Mouse (Mus musculus) heart, embryonic 10.5 days (tissue): ENCODE measurements at regions not wholly inside any gene's neighbourhood (a gene's known extent, or its start where the extent isn't known, plus 50 kb on each side); places are given as distances from the start of the nearest gene placed in this dataset.

Source experiments
- DNase-seq: peaks from one replicate; pipeline ENCODE4 v3.0.0-alpha.2; 2017; ENCODE audit warnings: low spot score
- H3K27ac ChIP-seq: fragments of 300-500 bp; sonication (generic); 2 replicates; pipeline ENCODE4 v1.5.1; 2016; ENCODE audit warnings: mild to moderate bottlenecking
- H3K27me3 ChIP-seq: fragments of 300-500 bp; sonication (generic); 2 replicates; pipeline ENCODE4 v1.6.1; 2016; ENCODE audit warnings: mild to moderate bottlenecking; ENCODE audit not compliant: poor library complexity, insufficient read depth, severe bottlenecking
- H3K36me3 ChIP-seq: fragments of 300-500 bp; sonication (generic); 2 replicates; pipeline ENCODE4 v1.6.1; 2016; ENCODE audit warnings: mild to moderate bottlenecking, moderate library complexity
- H3K4me1 ChIP-seq: fragments of 300-500 bp; sonication (generic); 2 replicates; pipeline ENCODE4 v1.6.1; 2016; ENCODE audit warnings: mild to moderate bottlenecking
- H3K4me3 ChIP-seq: fragments of 300-500 bp; sonication (generic); 2 replicates; pipeline ENCODE4 v1.5.1; 2016; ENCODE audit warnings: mild to moderate bottlenecking, moderate library complexity
- H3K9me3 ChIP-seq: fragments of 300-500 bp; sonication (generic); 2 replicates; pipeline ENCODE4 v1.6.1; 2016; ENCODE audit warnings: mild to moderate bottlenecking, moderate library complexity
- WGBS: fragments of 180-500 bp; shearing (Covaris S2); methylation state at CpG from one replicate; pipeline ENCODE4 v1.1.7; 2016; 5-methylcytosine and 5-hydroxymethylcytosine counted together

- Histone ChIP-seq H3K9me3 (no peaks in the 10 kb centered on the region), H3K4me1 (peaks cover 29% of the 10 kb centered on the region), H3K36me3 (no peaks in the 10 kb centered on the region), H3K27me3 (peaks cover 7% of the 10 kb centered on the region; the same call in 1 of the 2 replicates), H3K27ac (peak overlapping the region; percentile 47; the same call in 1 of the 2 replicates), H3K4me3 (no peak overlapping the region)
- 7% methylated on average over 5 of the region's 5 CpGs for WGBS
- DNase-seq: no peak
Measured at GRCm38 (mm10) chr4:45657350-45657978, 125.2 kb upstream of the Shb start.

GRCm38 (mm10) chr4:45655780-45656179, 123.5 kb upstream of the Shb start:
- Histone ChIP-seq H3K27me3 (peaks cover 7% of the 10 kb centered on the region; the same call in 1 of the 2 replicates), H3K9me3 (no peaks in the 10 kb centered on the region), H3K4me3 (no peak overlapping the region), H3K4me1 (peaks cover 29% of the 10 kb centered on the region), H3K27ac (no peak overlapping the region), H3K36me3 (no peaks in the 10 kb centered on the region)
- DNase-seq: no peak
- WGBS: 54% methylated on average over 5 of the region's 5 CpGs

GRCm38 (mm10) chr4:45654804-45655155, 122.5 kb upstream of the Shb start:
- H3K9me3 ChIP-seq: no peaks in the 10 kb centered on the region
- 10% methylated on average over 4 of the region's 4 CpGs for WGBS

GRCm38 (mm10) chr4:45654019-45654803, 121.9 kb upstream of the Shb start:
- Histone ChIP-seq H3K36me3 (no peaks in the 10 kb centered on the region), H3K9me3 (no peaks in the 10 kb centered on the region), H3K4me3 (peak overlapping the region; percentile 43), H3K27me3 (peaks cover 7% of the 10 kb centered on the region; the same call in 1 of the 2 replicates), H3K27ac (peak overlapping the region; percentile 75), H3K4me1 (peaks cover 29% of the 10 kb centered on the region)
- DNase-seq: no peak
- 2% methylated on average over 14 of the region's 14 CpGs for WGBS

More at GRCm38 (mm10) chr4:45654804-45655155, 122.5 kb upstream of the Shb start:
- Histone ChIP-seq H3K4me3 (peak overlapping the region; percentile 43), H3K27me3 (peaks cover 7% of the 10 kb centered on the region; the same call in 1 of the 2 replicates), H3K4me1 (peaks cover 29% of the 10 kb centered on the region), H3K36me3 (no peaks in the 10 kb centered on the region), H3K27ac (peak overlapping the region; percentile 75)
- no peak for DNase-seq

GRCm38 (mm10) chr4:45648884-45649577, 116.8 kb upstream of the Shb start:
- H3K27me3 ChIP-seq: no peaks in the 10 kb centered on the region
- WGBS: 87% methylated on average over 9 of the region's 9 CpGs
- no peak for DNase-seq
- H3K9me3 ChIP-seq: no peaks in the 10 kb centered on the region
- no peak overlapping the region for H3K4me3 ChIP-seq
- no peaks in the 10 kb centered on the region for H3K36me3 ChIP-seq
- H3K4me1 ChIP-seq: peaks cover 7% of the 10 kb centered on the region
- no peak overlapping the region for H3K27ac ChIP-seq

GRCm38 (mm10) chr4:45647514-45647913, 115.2 kb upstream of the Shb start:
- Histone ChIP-seq H3K4me1 (0 out of 2 replicates have a peak, but pooled peaks cover 2% of the 10 kb centered on the region), H3K27ac (no peak overlapping the region), H3K36me3 (no peaks in the 10 kb centered on the region), H3K9me3 (no peaks in the 10 kb centered on the region), H3K27me3 (no peaks in the 10 kb centered on the region), H3K4me3 (no peak overlapping the region)
- no peak for DNase-seq
- whole genome bisulfite sequencing: 72% methylated on average over 3 of the region's 3 CpGs

GRCm38 (mm10) chr4:45642604-45643003, 110.3 kb upstream of the Shb start:
- no peak overlapping the region for H3K27ac ChIP-seq
- H3K36me3 ChIP-seq: no peaks in the 10 kb centered on the region
- no peak for DNase-seq
- no peaks in the 10 kb centered on the region for H3K27me3 ChIP-seq
- H3K9me3 ChIP-seq: no peaks in the 10 kb centered on the region
- no peak overlapping the region for H3K4me3 ChIP-seq
- H3K4me1 ChIP-seq: peaks cover 9% of the 10 kb centered on the region; the same call in 1 of the 2 replicates
- 80% methylated on average over 10 of the region's 10 CpGs for WGBS

GRCm38 (mm10) chr4:45641272-45641671, 109.0 kb upstream of the Shb start:
- H3K36me3 ChIP-seq: no peaks in the 10 kb centered on the region
- H3K9me3 ChIP-seq: peaks cover 6% of the 10 kb centered on the region; the same call in 1 of the 2 replicates
- DNase-seq: no peak
- H3K4me1 ChIP-seq: peaks cover 7% of the 10 kb centered on the region; the same call in 1 of the 2 replicates
- no peak overlapping the region for H3K27ac ChIP-seq
- H3K4me3 ChIP-seq: no peak overlapping the region
- H3K27me3 ChIP-seq: no peaks in the 10 kb centered on the region
- 63% methylated on average over 5 of the region's 5 CpGs for WGBS

- Histone ChIP-seq H3K27me3 (no peaks in the 10 kb centered on the region), H3K4me3 (no peak overlapping the region), H3K4me1 (peaks cover 7% of the 10 kb centered on the region; the same call in 1 of the 2 replicates), H3K27ac (no peak overlapping the region), H3K36me3 (no peaks in the 10 kb centered on the region), H3K9me3 (peaks cover 9% of the 10 kb centered on the region; the same call in 1 of the 2 replicates)
- 55% methylated on average over 11 of the region's 11 CpGs for WGBS
- no peak for DNase-seq
Measured at GRCm38 (mm10) chr4:45640713-45641112, 108.4 kb upstream of the Shb start.

GRCm38 (mm10) chr4:45639397-45640034, 107.2 kb upstream of the Shb start:
- H3K27me3 ChIP-seq: no peaks in the 10 kb centered on the region
- H3K27ac ChIP-seq: no peak overlapping the region
- peaks cover 9% of the 10 kb centered on the region; the same call in 1 of the 2 replicates for H3K9me3 ChIP-seq
- no peaks in the 10 kb centered on the region for H3K36me3 ChIP-seq
- peaks cover 7% of the 10 kb centered on the region; the same call in 1 of the 2 replicates for H3K4me1 ChIP-seq
- DNase-seq: no peak
- no peak overlapping the region for H3K4me3 ChIP-seq
- WGBS: 83% methylated on average over 12 of the region's 12 CpGs

GRCm38 (mm10) chr4:45638411-45638810, 106.1 kb upstream of the Shb start:
- H3K27ac ChIP-seq: no peak overlapping the region
- no peaks in the 10 kb centered on the region for H3K36me3 ChIP-seq
- peaks cover 9% of the 10 kb centered on the region; the same call in 1 of the 2 replicates for H3K9me3 ChIP-seq
- H3K27me3 ChIP-seq: no peaks in the 10 kb centered on the region
- H3K4me3 ChIP-seq: no peak overlapping the region
- DNase-seq: no peak
- WGBS: 43% methylated on average over 8 of the region's 8 CpGs
- H3K4me1 ChIP-seq: peaks cover 7% of the 10 kb centered on the region; the same call in 1 of the 2 replicates

- no peak for DNase-seq
- peaks cover 6% of the 10 kb centered on the region; the same call in 1 of the 2 replicates for H3K9me3 ChIP-seq
- no peak overlapping the region for H3K27ac ChIP-seq
- H3K27me3 ChIP-seq: no peaks in the 10 kb centered on the region
- 90% methylated on average over 7 of the region's 7 CpGs for WGBS
- no peaks in the 10 kb centered on the region for H3K36me3 ChIP-seq
- H3K4me3 ChIP-seq: no peak overlapping the region
- no peaks in the 10 kb centered on the region for H3K4me1 ChIP-seq
Measured at GRCm38 (mm10) chr4:45631276-45632045, 99.2 kb upstream of the Shb start.
